Mouse (Mus musculus): ENCODE results near the gene Elovl1.

Elovl1 gene

GRCm38 (mm10) chr4:118427768-118428451 is at the start of gene Elovl1:
Gene Elovl1 (plus strand): TSS chr4:118428093.
- peak; percentile 91 to 93 for DNase-seq (ENCODE audit: low spot score in 2 of 2)

GRCm38 (mm10) chr4:118383271-118383670 is 44.6 kb upstream of the Elovl1 start:
- no peak for DNase-seq (ENCODE audit: low spot score in 2 of 2)

DNA sequence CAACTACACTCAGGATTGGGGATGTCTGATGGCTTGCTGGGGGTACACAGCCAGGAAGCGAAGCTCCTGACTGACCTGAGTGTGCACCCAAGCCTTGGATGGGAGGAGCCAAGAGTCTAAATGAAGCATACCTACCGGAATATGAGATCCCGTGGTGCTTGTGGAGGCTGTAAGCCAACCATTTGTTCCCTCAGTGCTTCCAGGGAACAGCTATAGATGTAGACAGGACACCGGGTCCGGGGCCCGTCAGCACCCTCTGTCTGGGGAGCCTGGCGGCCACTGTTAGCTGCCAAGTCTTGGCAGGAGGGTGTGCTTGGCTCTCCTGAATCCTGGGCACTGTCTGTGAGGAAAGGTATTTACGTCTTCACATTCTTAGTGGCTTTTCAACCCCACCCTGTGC is 40.6 kb upstream of the Elovl1 start:
- DNase-seq (ENCODE audit: low spot score in 2 of 2), result no peak

DNA sequence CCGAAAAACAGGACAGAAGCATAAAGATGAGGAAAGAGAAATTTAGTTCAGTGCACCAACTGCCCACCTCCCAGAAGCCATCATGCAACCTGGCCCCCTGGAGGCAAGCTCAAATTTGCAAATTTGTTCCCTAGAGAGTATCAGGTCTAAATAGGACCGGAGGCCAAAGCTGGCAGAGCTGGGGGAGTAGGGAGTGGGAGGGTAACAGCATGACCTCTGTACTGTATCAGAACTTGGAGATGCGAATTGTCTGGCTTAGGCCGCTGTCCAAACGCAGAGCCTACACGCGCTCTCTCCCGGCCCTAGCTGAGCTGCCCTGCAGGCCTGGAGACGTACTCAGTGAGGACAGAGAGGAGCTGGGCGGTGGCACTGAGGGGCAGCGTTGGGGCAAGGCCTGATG is 37.7 kb upstream of the Elovl1 start:
- DNase-seq (ENCODE audit: low spot score in 2 of 2), result no peak

GRCm38 (mm10) chr4:118394505-118394904 is 33.4 kb upstream of the Elovl1 start:
- DNase-seq (ENCODE audit: low spot score in 2 of 2), result no peak

GRCm38 (mm10) chr4:118395289-118395688 is 32.6 kb upstream of the Elovl1 start:
- no peak for DNase-seq (ENCODE audit: low spot score in 2 of 2)

- DNase-seq (ENCODE audit: low spot score in 2 of 2), result no peak
Measured at GRCm38 (mm10) chr4:118396433-118396832, 31.5 kb upstream of the Elovl1 start.

- no peak for DNase-seq (ENCODE audit: low spot score in 2 of 2)
Measured at GRCm38 (mm10) chr4:118398400-118398799, 29.5 kb upstream of the Elovl1 start.

GRCm38 (mm10) chr4:118401421-118401820 is 26.5 kb upstream of the Elovl1 start:
- DNase-seq (ENCODE audit: low spot score in 2 of 2), result no peak

DNA sequence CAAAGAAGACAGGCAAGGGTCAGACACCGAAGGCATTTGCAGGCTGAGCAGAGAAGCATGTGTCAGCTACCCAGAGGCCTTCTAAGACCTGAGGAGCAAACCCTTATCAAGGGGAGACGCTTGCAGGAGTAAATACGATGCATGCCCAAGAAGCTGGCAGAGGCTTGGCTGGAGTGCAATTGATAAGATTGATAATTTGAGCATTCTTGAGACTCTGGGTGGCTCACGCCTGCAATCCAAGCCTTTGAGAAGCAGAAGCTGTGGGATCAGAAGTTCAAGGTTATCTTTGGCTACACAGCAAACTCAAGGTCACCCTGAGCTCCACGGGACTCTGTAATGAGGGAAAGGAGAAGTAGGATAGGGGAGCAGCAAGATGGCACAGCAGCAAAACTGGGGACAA is 26.0 kb upstream of the Elovl1 start:
- no peak for DNase-seq (ENCODE audit: low spot score in 2 of 2)

DNA sequence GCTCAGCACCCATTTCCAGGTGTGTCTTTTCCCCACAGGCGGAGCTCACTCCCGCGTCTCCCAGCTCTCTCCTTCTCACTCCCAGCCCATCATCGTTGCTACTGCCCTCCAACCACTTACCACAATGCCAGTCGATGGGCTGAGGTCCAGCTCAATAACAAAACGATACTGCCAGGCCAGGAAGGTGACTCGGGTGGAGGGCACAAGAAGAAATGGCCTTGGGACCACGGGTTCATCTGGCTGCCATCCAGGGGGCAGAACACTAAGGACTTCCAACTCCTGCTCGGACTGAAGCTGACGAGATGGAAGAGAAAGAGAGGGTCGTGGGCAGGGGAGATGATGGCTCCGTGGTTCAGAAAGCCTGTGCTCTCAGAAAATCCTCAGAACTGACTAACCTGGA is 25.2 kb upstream of the Elovl1 start:
- DNase-seq (ENCODE audit: low spot score in 2 of 2), result no peak

DNA sequence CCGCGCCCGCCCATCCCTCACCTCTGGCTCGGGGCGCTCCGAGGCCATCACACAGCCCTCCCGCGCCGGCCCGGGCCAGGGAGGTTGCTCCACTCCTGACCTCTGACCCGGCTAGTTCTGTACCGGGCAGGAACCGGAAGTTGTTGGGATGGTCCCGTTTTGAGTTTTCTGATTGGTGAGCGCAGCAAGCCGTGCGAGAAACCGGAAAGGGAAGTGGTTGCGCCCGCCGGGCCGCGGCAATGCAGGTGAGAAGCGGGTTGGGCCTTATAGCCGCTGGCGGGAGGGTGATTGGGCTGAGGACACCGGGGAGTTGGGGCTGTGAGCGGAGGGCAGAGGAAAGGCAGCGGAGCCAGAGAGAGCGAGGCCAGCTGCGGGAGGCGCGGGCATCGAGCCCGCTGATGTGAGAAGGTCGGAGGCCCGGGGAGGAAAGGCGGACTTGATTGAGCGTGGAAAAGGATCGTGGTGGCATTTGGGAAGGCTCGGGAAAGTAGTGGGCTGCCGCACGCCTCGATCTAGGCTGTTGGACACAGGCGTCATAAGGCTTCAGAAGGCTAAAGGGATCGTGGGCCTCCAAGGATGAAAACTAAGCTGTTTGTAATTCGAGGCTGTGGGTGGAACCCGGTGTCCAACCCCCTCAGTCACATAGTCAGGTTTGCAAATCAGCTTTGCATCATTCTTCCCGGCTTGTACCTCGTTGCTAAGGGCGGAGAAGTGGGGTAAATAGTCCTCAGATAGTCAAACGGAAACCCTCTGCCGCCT is 18.6 kb upstream of the Elovl1 start, which contains the start of the genes Szt2 and Med8:
Szt2 (minus strand) TSS at position 132 of the 759 bp plus-strand sequence.
Med8 (plus strand) TSS at position 196 of the 759 bp plus-strand sequence.
- peak; percentile 93 to 94 for DNase-seq (ENCODE audit: low spot score in 2 of 2)

- no peak for DNase-seq (ENCODE audit: low spot score in 2 of 2)
Measured at GRCm38 (mm10) chr4:118410871-118411270, 17.0 kb upstream of the Elovl1 start.

GRCm38 (mm10) chr4:118413553-118413952 is 14.3 kb upstream of the Elovl1 start:
- DNase-seq (ENCODE audit: low spot score in 2 of 2), result no peak

GRCm38 (mm10) chr4:118415779-118416178 is 12.1 kb upstream of the Elovl1 start:
- no peak for DNase-seq (ENCODE audit: low spot score in 2 of 2)

GRCm38 (mm10) chr4:118416329-118416728 is 11.6 kb upstream of the Elovl1 start:
- no peak for DNase-seq (ENCODE audit: low spot score in 2 of 2)

GRCm38 (mm10) chr4:118417112-118417797 is 10.6 kb upstream of the Elovl1 start:
- DNase-seq (ENCODE audit: low spot score in 2 of 2), result no peak

GRCm38 (mm10) chr4:118421384-118421783 is 6.5 kb upstream of the Elovl1 start:
- DNase-seq (ENCODE audit: low spot score in 2 of 2), result no peak

DNA sequence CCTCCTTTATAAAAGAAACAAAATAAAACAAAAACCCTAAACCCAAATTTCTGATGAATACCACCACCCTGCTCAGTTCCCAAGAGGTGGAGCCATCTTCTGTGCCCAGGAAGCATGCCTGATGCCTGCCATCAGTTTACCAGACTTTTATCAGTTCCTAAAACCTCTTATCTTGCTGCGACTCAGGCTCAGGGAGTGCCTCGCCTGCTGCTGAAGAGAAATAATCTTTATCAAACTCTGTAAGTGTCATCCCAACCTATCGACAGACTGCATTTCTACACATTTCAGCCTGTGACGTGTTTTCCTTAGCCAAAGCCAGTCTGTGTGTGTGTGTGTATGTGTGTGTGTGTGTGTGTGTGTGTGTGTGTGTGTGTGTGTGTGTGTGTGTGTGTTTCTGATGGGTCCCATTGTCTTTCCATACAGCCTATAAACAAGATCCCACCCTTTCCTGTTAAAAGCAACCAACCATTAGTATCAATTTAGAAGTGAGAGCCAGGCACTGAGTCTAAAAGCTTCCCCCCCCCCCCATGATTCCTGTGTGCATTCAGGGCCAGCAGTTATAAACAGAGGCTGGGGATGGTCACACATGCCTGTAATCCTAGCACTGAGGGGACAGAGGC is 3.2 kb upstream of the Elovl1 start:
- DNase-seq (ENCODE audit: low spot score in 2 of 2), result peak in 1 of 2 experiments; percentile 34

DNA sequence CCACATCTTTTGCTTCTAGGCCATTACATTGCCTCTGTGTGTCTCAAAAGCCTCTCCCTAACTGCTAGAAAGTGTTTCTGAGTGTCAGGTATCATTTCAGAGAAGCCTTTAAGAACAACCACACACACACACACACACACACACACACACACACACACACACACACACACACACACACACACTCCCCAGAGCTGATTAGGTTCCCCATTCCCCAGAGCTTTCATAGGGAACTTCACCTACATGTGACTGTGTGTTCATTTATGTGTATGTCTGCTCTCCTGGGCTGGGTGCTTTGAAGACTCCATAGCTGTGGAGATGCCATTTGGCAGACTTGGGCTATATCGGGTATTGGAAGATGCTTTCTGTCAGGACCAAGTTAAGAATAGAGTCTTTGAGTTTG is 2.5 kb upstream of the Elovl1 start:
- DNase-seq (ENCODE audit: low spot score in 2 of 2), result no peak

- DNase-seq (ENCODE audit: low spot score in 2 of 2), result no peak
Measured at GRCm38 (mm10) chr4:118427415-118427767, 502 bp upstream of the Elovl1 start.
